Mouse (Mus musculus): ENCODE data around the gene Rabgef1. TPM values are rescaled to one million over a fixed set of nuclear protein-coding genes. Genes with fewer than 3 reads are reported as not detected.

The Rabgef1 gene
- total RNA-seq (2021): 10 to 100 TPM; 36.5 to 43.2 TPM
- long read RNA-seq, experiment 1, transcript Rabgef1-203 (9 exons, 2,690 nt): major isoform, 14 of 22 reads
- long read RNA-seq, experiment 1, partial matches to known transcripts: 0 of 22 reads
- long read RNA-seq, experiment 1, other reads (novel, unspliced or antisense): 7 of 22 reads
- long read RNA-seq, experiment 2, transcript Rabgef1-203 (9 exons, 2,690 nt): major isoform, 31 of 65 reads
- long read RNA-seq, experiment 2, partial matches to known transcripts: 3 of 65 reads
- long read RNA-seq, experiment 2, other reads (novel, unspliced or antisense): 31 of 65 reads

DNA sequence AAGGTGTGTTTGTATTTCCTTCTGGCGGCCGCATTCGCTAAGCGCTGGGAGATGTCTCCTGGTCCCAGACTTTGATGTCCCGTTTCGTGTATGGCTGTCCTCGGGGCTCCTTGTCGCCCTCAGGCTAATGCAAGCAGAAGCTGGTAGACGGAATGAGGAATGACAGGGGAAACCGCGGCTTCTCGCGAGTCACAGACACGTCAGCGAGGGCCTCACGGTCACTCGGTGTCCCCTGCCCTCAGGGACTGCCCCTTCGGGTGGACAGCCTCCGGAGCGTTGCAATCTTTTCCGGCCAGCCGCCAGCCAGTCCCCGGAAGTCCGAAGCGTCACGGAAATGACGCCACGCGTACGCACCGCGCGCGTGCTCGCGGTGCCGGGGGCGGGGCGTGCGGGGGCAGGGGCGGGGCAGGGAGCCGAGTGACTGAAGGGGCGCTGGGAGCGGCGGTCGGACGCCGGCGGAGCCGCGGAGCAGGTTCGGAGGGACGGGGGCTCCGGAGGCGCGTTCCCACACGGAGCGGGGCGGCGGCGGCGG, at the start of gene Rabgef1:
Gene Rabgef1 (plus strand): TSS at position 376 of the 532 bp plus-strand sequence.
- DNase-seq (ENCODE audit: low spot score in 2 of 2): peak; percentile 88 to 89

DNA sequence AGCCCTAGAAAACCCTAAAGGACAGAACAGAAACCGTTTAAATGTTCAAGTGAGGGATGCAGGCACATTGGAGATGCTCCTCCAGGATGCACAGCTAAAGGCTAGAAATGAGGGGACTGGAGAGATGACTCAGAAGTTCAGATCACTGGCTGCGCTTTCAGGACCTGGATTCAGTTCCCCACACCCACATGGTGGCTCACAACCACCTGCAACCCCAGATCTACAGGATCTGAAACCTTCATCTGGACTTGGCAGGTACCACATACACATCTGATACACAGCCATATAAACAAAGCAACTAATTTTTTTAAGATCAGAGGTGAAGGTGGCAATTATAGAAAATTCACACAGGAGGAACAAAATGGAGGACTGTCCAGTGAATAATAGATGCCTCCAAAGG, 49.2 kb upstream of the Rabgef1 start:
- no peak for DNase-seq (ENCODE audit: low spot score in 2 of 2)

DNA sequence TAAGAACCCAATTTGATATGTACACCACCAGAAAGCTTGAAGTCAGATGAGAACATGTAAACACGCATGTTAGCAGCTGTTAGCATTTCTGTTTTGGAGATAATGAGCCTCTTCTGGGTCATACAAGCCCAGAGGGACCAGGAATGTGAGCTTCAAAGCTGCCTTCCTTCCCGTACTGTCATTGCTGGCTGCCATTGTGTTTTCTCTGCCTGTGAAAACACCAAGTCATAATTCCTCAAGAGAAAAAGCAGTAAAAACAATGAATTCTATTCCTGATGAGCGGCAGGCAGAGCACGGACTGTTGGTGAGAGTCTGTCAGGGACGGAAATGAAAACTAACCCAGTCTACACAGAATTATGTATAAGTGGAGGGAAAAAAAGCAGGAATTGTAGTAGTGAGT, 47.3 kb upstream of the Rabgef1 start:
- no peak for DNase-seq (ENCODE audit: low spot score in 2 of 2)

DNA sequence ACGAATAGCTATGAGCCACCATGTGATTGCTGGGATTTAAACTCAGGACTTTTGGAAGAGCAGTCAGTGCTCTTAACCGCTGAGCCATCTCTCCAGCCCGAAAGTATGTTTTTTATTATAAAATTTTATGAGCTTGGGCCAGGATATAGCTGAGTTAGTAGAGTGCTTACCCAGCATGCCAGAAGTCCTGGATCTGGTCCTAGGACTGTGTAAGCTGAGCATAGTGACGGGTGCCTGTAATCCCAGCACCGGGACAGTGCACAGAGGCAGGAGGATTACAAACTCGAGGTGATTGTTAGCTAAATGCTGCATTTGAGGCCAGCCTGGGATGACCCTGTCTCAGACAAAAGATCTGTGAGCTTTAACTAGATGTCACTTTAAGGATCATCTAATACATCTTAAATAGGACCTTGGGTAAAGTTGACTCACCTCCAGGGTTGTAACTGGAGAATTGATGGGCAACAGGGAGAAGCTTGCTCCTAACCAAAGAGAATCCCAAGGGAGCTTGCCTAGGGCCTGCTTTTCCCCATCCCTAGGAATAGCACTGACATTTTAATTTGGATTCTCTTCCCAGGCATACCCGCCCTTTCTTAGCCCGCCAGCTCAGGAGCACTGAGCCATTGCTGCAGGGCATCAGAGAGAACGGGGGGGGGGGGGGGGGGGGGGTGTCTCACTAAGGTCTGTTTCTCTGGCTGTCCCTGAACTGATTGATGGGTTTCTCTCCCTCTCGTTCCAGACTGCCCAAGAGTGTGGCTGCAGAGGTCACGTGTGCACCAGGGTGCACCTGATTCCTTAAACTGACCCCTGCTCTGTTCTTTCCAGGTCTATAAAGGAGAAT, 42.7 kb upstream of the Rabgef1 start:
- no peak for DNase-seq (ENCODE audit: low spot score in 2 of 2)

DNA sequence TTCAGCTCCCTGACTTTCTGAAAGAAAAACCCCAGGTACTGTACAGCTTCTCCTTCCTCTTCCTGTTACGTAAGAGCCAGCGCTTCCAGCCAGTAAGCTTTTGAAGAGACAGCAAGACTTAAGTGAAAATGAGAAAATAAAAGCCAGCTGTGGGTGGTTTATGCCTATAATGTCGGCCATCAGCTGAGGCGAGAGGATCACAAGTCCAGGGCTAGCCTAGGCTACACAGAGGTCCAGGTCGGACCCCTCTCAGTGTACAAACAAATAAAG, 42.1 kb upstream of the Rabgef1 start:
- no peak for DNase-seq (ENCODE audit: low spot score in 2 of 2)

DNA sequence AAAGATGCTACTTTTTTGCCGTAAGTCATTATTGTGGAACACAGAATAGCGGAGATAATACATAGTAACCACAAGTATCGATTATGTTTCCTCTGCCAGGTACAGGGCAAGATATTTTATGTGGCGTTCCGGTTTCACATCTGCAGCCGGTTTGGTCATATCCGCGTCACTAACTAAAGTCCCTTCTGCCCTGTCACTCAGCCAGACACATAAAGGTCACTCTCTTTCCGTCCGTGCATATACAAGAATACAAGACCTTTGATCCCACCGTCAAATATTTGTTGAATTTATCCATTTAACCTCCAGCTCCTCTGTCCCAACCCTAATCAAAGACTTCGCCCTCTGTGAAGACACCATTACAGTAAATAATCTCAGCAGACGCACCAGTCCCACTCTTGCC, 35.0 kb upstream of the Rabgef1 start:
- no peak for DNase-seq (ENCODE audit: low spot score in 2 of 2)

DNA sequence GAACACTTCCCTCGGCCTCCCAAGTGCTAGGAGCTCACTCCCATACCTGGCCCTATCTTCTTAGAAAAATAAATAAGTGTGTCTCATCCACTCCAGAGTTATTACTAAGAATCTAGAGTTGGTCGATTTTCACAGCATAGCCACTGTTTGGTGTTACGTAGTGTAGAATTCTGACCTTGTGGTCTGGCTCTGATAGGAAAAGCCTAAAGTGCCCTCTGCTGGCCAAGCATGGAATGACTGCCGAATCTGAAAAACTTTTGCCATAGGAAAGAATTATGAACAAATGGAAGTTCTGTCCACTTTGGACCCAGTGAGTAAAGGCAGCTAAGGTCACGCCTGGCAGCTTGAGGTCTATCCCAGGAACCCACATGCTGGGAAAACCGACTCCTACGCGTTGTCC, 32.2 kb upstream of the Rabgef1 start:
- DNase-seq (ENCODE audit: low spot score in 2 of 2): peak; percentile 61 to 64

DNA sequence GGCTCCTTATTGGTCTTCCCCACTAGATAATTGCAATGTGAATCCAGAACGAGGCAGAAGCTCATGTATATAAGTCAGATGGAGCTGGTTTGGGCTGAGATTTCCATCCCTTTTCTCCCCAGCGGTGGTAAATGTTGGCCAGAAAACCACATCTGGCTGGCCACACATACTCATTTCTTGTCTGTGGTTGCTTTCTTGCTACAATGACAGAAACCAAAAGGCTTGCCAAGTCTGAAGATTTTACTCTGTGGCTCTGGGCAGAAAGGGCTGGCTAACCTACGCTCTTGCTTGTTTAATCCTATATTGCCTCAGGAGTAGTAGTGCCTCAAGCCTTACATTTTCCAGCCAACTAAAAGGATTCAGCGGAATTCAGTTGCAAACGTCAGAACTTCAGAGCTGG, 30.5 kb upstream of the Rabgef1 start:
- DNase-seq (ENCODE audit: low spot score in 2 of 2): no peak

DNA sequence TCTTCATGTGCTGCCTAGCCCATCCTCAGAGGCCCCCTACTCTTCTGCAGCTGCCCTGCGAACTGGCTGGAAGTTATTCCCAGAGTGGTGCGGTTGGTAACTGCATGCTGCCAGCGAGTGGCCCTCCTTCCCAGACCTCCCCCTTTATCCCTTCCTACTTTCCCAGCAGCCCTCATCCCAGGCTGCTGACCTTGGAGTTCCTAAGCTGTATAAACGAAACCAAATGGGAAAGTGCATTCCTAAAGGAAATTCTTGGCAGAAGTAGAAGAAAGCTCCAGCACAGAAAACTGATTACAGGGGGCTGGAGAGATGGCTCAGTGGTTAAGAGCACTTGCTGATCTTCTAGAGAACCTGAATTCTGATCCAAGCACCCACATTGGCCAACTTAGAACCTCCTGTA, 29.6 kb upstream of the Rabgef1 start:
- DNase-seq (ENCODE audit: low spot score in 2 of 2): no peak

DNA sequence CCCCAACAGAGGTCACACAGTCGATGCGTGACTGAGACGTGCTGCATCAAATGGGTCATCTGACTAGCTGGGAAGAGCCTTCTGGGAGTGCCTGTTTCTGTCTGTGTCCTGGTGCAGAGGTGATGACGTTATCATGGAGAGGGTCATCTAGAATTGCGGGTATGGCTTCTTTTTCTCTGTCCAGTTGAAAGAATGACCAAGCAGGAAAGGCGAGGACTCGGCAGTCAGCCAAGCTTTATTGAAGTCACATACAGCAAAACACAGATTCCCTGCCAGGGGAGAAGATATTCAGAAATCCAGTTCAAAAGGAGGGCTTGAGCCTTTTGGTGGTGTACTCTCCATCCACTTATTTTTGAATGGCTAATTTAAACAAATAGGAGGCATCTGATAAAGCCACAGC, 28.5 kb upstream of the Rabgef1 start:
- no peak for DNase-seq (ENCODE audit: low spot score in 2 of 2)

DNA sequence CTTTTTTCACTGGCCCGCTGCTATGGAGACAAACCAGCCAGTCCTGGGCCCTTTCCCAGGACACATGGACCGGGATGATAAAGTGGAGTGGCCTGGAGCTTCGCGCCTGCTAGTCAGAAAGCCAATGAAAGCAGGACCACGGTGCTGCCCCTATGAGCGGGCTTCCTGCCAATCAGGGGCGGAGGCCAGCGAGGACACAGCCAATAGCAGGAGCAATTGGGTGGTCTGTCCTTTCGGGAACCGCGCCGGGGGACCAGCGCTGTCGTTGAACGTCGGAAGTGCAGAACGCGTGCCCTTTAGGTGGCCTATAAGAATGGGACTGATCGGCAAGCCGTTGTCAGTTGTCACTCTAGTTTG, 27.6 kb upstream of the Rabgef1 start:
- peak; percentile 54 to 65 for DNase-seq (ENCODE audit: low spot score in 2 of 2)

DNA sequence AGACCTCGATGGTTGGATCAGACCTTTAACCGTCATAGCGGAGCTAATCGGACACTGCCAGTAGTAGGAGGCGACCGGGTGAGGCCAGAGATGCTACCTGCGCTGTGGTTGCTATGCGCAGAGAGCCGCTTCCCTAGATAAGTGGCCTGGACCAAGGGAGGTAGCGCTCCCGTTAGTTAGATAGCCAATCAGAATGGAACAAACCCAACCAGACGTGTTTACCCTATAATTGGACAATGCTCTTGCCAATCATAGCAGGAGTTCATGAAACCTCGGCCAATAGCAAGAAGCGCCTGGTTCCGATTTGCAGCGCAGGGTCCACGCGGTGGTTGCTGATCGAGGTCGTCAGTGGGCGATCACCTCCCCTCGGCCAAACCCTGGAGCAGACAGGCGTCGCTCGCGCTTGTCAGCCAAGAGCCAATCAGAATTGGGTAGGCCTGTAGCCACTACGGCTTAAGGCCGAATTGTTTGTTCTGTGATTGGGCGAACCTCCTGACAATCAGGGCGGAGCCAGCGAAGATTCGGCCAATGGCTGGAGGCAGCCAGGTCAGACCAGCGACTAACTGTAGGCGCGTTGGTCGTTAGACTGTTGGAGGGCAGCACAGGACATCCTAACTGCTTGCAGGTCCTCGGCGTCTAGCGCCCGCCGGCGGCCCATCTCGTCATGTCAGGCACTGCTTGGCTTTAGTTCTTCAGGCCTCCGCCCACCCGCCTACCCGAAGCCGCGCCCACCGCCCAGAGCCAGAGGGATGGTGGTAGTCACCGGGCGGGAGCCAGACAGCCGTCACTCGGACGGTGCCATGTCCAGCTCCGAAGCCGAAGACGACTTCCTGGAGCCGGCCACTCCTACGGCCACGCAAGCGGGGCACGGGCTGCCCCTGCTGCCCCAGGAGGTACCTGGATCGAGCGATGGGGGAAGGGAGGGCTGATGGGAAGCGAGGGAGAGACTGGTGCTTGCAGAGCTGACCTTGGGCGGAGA, 27.0 kb upstream of the Rabgef1 start, which contains the start of gene Kctd7:
Gene Kctd7 (plus strand): TSS at position 528 of the 979 bp plus-strand sequence.
- peak; percentile 80 to 90 for DNase-seq (ENCODE audit: low spot score in 2 of 2)

DNA sequence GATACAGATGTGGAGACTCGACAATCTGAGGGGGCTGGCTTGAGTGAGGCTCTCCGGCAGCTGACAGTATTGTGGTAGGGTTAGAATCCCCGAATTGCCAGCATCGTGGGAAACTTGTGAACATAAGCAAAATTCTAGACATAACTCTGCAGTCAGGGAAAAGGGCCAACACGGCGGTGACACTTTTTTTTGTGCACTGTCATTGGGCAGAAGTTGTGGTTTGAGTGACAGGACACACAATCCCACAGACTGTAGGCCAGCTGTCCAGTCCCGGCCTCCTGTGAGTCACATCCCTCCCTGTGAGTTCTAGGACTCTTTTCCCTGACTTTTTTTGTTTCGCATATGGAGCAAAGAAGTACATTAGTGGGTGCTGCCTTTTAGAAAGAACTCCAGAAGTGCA, 25.6 kb upstream of the Rabgef1 start:
- no peak for DNase-seq (ENCODE audit: low spot score in 2 of 2)

DNA sequence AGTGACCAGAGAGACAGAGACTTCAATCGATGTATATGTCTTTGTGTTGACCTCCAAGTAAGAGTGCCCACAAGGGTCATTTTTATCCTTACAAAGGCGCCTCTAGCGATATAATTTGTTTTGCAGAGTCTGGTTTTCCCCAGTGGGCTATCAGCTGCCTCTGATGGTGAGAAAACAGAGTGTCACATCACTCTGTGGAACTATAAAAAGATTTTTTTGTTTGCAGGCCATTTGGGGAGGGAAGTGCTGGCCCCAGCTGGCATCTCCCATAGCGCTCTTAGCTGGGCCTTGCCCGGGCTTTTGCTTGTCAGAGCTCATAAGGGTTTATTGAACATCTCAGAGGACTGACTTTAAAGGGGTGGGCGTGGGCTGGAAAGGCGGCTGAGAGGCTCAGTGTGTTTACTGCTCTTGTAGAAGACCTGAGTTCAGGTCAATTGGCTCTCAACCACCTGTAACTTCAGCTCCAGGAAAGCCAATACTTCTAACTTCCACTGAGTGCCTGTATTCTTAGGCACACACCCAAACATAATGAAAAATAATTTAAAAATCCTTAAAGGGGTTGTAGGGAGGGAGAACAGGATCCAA, 21.8 kb upstream of the Rabgef1 start:
- DNase-seq (ENCODE audit: low spot score in 2 of 2): no peak

DNA sequence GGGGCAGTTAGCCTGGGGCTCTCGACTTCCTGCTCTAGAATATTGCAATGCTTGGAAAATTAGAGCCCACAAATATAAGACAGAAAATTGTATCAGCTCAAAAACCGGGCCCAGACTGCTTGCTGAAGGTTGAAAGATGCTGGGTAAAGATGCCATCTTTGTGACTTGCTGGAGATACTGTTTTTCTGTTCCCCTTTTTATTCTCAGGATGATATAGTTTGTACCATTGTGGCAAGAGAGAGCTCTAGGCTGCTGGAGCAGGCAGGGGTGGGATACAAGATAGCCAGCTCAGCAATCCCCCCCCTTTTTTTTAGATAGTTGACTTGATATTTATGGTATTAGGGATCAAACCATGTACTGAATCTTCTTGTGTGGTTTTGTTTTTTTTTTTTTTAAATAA, 17.3 kb upstream of the Rabgef1 start:
- no peak for DNase-seq (ENCODE audit: low spot score in 2 of 2)

DNA sequence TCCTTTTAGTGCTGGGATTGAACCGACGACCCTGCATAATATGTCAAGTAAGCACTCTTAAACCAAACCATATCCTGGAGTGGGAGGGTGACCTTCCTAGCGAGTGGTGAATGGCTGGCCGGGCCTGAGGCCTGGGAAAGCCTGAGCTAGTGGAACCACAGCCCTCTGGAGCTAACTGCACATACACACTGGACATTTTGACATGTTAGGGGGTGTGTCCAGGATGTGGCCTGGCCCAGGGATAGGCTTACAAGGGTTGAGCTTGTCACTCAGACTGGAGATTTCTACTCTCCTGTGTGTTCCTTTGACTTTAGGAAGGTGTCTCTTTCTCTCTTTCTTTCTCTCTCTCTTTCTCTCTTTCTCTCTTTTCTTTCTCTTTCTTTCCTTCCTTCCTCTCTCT, 13.1 kb upstream of the Rabgef1 start:
- no peak for DNase-seq (ENCODE audit: low spot score in 2 of 2)

DNA sequence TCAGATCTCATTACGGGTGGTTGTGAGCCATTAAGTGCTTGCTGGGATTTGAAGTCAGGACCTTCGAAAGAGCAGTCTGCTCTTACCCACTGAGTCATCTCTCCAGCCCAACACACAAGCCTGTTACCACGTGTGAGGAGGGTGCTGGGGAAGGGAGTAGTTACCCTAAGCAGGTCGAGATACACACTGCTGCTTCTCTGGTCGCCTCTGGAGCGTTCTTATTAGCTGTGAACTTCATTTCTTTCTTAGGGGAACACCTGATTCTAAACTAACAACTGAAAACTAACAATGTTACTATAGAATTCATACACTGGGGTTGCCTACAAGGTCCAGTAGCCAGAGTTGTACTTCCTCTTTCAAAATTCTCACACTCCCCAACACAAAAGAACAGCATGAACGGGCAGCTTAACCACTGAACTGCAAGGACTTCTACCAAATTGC, 11.8 kb upstream of the Rabgef1 start:
- DNase-seq (ENCODE audit: low spot score in 2 of 2): no peak

DNA sequence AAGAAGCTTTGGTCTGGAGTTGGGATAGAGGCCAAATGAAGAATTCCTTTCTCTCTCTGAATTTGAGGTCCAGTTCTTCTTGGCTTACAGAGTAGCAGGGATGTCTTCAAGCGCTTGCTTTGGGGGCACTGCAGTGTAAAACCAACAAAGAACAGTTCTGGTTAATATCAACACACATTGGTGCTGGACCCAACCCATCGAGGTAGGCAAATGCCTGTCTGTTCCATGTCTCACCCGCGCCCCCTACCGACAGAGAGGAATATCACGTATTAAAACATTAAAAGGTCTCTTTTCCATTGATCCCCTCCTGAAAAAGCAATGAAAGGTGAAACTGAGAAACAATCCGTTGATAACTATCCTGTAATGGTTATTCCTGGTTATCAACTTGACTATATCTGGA, 7.9 kb upstream of the Rabgef1 start:
- peak in 1 of 2 experiments; percentile 65 for DNase-seq (ENCODE audit: low spot score in 2 of 2)

DNA sequence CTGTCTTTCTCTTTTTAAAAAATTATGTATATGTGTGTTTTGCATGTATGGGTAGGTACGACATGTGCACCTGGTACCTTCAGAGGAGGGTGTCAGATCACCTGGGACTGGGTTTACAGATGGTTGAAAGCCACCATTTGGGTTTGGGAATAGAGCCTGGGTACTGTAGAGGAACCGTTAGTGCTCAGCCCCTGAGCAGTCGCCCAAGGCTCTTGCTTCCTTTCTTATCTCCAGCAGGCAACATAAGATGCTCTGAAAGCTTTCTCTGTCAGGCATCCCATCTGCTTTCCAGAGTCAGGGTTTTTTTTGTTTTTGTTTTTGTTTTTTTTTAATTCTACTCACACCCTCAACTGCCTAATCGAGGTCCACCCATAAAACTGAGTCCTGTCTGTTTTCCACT, 6.4 kb upstream of the Rabgef1 start:
- DNase-seq (ENCODE audit: low spot score in 2 of 2): no peak

DNA sequence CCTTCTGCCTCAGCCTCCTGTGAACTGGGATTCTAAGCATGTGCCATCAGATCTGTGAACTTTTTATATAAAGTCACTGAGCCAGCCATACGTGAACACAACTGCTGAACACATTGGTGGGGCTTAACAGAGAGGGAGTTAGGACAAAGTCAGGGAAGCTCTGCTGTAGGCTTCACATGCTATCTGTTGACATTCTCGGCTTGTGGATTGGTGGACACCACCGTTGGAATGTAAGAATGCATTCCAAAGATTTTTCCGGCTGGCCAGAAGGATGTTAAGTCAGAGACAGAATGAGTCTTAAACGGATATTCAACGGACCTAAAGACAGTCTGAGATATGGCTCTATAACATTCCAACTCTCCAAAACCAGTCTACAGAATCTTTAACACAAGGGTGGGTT, 2.5 kb upstream of the Rabgef1 start:
- DNase-seq (ENCODE audit: low spot score in 2 of 2): no peak
